Mouse (Mus musculus): ENCODE results near the gene Iqcd.

Gene Iqcd

GRCm38 (mm10) chr5:120571056-120571740, 17.6 kb upstream of the Iqcd start:
- peak; percentile 64 for DNase-seq (ENCODE audit: low spot score)

DNA sequence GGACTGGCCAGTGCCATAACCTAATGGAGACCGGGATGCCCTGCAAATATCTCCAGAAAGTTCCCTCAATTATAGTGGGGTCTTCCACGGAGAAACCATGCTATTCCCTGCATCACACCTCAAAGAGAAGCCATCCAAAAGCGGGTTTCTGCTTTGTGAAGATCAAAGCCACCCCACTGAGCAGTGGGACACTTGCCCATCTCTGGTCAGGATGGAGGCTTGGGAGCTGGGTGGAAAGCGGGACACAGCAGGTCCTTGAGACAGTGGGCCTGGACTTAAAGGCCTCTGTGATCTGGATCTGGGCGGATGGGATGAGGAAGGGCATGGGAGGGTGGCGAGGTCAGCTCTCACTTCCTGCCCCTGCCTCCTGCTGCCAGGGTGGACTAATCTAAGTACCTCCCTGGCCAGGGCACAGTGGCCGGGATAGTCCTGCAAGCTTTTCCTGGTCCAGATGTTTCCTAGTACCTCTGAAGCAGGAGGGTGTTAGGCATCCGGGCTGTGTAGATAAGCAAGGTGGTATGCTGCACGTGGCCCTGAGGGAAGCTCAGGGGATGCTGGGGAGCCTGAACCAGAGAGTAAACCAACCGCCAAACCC, 14.2 kb upstream of the Iqcd start:
- DNase-seq (ENCODE audit: low spot score) = no peak

- DNase-seq (ENCODE audit: low spot score) = no peak
Measured at GRCm38 (mm10) chr5:120576781-120577301, 12.0 kb upstream of the Iqcd start.

DNA sequence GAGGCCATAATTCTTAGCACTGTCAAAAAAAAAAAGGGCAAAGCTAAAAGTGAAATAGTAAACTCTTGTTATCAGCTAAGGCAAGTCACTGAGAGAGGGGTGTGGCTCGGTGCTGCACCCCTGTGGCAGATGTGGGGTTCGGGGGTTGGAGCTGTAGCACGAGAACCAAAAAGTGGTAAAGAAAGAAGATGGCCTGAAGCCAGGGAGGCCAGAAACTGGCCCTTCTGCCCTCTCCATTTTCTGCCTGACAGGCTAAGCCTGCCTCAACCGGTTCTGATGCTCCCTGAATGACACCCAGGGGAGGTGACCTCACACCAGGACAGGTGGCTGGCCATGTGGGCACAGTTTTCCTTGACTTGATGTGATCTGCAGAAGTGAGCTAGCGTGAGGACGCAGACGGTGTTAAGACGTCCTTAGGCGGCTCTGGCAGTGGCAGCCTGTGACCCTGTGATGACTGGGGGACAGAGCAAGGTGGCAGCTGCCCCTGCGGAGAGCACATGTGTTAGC, 10.8 kb upstream of the Iqcd start:
- peak; percentile 54 for DNase-seq (ENCODE audit: low spot score)

DNA sequence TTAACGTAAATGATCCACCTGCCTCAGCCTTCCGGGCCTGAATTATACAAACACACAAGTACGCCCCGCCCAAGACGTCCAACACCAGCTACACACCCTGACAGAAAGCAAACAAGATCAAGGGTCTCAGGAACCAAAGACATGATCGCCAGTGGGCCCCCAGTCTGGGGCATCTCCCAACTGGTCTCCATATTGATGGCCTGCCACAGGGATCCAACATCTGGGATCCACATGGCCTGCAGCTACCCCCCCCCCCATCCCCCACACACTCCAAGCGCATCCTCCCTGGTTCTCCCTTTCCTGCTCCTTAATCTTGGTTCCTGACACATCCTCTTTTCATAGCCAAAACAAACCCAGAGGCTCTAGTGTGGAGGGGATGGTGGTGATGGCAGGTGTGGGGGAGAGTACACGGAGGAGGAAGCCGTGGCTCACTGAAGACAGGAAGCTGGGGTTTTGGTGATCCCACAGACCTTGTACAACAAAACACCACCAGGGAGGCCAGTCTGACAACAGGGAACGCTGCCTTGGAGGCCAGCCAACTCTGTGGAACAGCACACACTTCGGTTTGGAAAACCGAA, 10.2 kb upstream of the Iqcd start:
- DNase-seq (ENCODE audit: low spot score) = peak; percentile 57

- DNase-seq (ENCODE audit: low spot score) = peak; percentile 90
Measured at GRCm38 (mm10) chr5:120579211-120579897, 9.5 kb upstream of the Iqcd start.

GRCm38 (mm10) chr5:120579898-120580626, 8.8 kb upstream of the Iqcd start:
- no peak for DNase-seq (ENCODE audit: low spot score)

DNA sequence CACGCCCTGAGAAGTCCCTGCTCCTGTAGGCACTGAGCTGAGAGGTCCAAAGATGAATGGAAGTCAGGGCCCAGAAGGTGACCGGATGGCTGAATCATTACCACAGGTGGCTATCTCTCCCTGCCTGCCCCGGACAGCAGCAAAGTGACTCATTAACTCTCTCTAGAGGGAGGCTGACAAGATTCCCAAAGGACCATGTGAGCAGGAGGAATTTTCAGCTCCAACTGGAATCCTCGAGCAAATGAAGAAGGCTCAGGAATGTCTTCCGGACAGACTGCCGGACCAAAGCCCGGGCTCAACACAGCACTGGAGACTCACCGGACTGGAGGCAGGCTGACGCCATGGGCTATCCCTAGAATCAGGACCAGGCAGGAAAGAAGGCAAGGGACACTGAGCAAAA, 6.8 kb upstream of the Iqcd start:
- no peak for DNase-seq (ENCODE audit: low spot score)

- no peak for DNase-seq (ENCODE audit: low spot score)
Measured at GRCm38 (mm10) chr5:120583511-120583910, 5.3 kb upstream of the Iqcd start.

- no peak for DNase-seq (ENCODE audit: low spot score)
Measured at GRCm38 (mm10) chr5:120584968-120585367, 3.8 kb upstream of the Iqcd start.

GRCm38 (mm10) chr5:120586741-120587615, 1.8 kb upstream of the Iqcd start:
- DNase-seq (ENCODE audit: low spot score) = no peak

- DNase-seq (ENCODE audit: low spot score) = no peak
Measured at GRCm38 (mm10) chr5:120587616-120587926, 1.2 kb upstream of the Iqcd start.

GRCm38 (mm10) chr5:120587940-120588568, 762 bp upstream of the Iqcd start:
- DNase-seq (ENCODE audit: low spot score) = no peak

GRCm38 (mm10) chr5:120590356-120591010, 1.7 kb downstream of the Iqcd start:
- no peak for DNase-seq (ENCODE audit: low spot score)

- no peak for DNase-seq (ENCODE audit: low spot score)
Measured at GRCm38 (mm10) chr5:120592141-120592540, 3.3 kb downstream of the Iqcd start.

DNA sequence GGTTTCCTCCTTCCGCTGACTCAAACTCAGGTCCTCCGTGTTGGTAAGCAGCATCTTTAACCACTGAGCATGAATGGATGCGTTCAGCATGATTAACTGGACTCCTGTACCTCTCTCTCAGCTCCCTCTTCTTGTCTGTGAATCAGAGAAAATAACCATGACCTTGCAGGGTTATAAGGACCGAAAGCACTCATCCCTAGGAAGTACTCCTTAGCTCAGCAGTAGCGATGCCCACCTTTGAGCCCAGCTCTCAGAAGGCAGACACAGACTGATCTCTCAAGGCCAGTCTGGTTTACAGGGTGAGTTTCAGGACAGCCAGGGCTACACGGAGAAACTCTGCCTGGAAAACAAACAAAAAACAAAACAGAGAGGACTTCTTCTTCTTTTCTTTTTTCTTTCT, 5.7 kb downstream of the Iqcd start:
- DNase-seq (ENCODE audit: low spot score) = no peak

GRCm38 (mm10) chr5:120599625-120600024, 10.8 kb downstream of the Iqcd start:
- no peak for DNase-seq (ENCODE audit: low spot score)

DNA sequence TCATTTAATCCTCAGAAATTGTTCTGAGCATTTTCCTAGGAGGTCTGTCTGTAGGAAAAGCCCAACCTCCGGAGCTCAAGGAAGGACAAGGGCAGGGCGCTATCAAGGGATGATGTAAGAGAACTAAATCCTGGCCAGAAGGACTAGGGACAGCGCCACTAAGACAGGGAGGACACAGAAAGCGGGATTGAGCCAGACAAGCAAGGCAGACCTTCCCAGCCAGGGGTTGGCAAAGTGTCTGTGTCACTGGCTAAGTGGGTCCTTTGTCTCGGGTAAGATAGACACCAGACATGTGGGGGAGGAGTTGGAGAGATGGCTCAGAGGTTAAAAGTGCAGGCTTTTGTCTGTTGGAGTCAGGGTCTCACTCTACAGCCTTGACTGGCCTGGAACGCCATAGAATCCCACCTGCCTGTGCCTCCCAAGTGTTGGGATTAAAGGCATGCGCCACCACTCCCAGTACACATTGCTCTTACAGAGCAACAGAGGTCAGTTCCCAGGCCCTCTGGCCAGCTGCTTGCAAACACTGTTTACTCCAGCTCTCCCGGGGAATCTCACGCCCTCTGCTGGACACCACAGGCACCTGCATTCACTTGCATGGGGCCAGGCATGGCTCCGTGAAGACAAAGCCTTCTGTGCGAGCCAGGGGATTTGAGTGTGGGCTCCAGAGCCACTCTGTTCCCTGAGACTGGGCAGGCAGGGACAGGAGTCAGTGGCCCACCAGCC, 12.3 kb downstream of the Iqcd start:
- DNase-seq (ENCODE audit: low spot score) = peak; percentile 64

GRCm38 (mm10) chr5:120602210-120602609, 13.4 kb downstream of the Iqcd start:
- no peak for DNase-seq (ENCODE audit: low spot score)

All from adipocyte (in vitro differentiated cells).